Mouse (Mus musculus) cerebral cortex, adult 2 months (tissue): Measurements from ENCODE around the gene Cacna1a.

Experiments
- WGBS: fragments of 180-500 bp; shearing (Covaris S2); methylation state at CpG from one replicate; pipeline ENCODE4 v1.1.7; 2018; 5-methylcytosine and 5-hydroxymethylcytosine counted together

The Cacna1a gene

DNA sequence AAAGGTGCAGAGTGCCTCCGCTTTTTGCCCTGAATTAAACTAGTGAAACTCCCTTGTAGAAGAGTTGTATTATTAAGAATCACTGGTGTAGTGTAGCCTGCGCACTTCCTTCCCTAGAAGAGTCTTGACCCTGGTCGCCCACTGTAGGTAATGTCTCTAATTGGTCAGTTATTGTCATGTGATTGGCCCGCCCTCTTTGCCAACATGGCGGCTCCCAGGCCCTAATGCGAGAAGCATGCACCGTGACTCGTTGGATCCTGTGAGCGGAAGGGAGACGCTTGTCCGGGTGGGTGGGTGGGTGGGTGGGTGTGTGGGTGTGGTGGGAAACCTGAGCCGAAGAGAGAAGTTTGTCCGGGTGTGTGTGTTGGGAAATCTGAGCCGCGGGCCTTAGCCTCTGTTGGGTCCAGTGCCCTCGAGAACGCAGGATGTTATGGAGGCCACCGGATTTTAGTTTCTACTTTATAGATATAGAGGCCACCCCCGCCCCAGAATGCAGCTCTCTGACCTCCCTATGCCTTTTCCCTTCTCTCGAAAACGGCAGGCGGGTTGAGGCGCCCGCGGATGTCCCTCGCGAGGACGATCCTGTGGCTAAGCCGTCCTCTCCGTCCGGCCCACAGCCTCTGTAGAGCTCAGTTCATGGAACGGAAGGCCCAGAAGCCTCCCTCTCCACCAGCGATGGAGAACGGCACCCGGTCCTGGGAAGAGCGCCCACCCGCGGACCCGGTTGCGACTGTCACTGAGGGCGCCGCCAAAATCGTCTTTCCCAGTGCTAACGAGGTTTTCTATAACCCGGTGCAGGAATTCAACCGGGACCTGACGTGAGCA lies 301.1 kb downstream of the Cacna1a start:
- WGBS = under 1% methylated on average over 47 of the region's 47 CpGs
